Mouse (Mus musculus) neutrophil, adult 5-6 weeks (primary cell): ENCODE measurements around the gene Mcm3. TPM values are rescaled to one million over a fixed set of nuclear protein-coding genes. Genes with fewer than 3 reads are reported as not detected.
A peak's percentile ranks its signal among the peaks of the same experiment; 100 is the strongest.

Source experiments
- ATAC-seq: fragments of 151-379, 151-347 bp; 2 replicates; pipeline ENCODE4 v1.8.0; 2017; ENCODE audit warnings: mild to moderate bottlenecking, moderate TSS enrichment; ENCODE audit not compliant: insufficient number of reproducible peaks, poor library complexity, low FRiP score, severe bottlenecking; ENCODE audit errors: extremely low read depth
- total RNA-seq: library from RNA; stranded (forward); fragments of 200-1000 nt; gene quantifications from 2 replicates; pipeline ENCODE4 v1.2.3, GENCODE M21; 2017

Gene Mcm3
- total RNA-seq = 20.5 and 27.9 TPM in 2 replicates

DNA sequence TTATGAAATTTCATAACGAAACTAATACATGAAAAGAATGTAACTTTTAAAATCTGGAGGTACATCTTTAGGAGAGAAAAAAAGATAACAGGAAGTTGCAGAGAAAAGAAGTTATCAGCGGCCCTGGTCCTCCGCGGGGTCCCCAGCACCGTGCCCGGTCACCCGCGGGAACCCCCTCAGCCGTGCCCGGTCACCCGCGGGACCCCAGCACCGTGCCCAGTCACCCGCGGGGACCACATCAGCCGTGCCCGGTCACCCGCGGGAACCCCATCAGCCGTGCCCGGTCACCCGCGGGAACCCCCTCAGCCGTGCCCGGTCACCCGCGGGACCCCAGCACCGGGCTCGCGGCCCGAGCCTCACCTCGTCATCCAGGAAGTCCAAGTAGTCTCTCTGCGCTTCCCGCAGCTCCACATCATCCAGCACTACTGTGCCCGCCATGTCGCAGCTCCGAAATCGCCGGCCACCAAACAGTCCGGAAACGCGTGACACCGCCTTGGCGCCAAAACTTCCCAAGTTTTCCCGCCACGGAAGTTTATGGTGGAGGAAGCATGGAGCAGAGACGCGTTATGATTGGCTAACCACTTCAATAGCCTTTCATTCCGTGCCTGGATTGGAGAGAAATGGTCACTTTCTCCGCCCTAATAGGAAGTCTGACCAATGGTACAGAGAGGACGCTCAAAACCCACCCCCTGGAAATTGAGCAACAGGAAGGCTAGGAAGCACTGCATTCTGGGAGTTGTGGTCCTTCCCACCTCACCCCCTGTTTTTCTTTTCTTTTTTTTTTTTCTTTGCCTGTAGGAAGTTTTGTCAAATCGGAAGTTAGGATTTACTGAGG is at the start of gene Mcm3:
Gene Mcm3, minus strand, starts transcription at position 542 of the 835 bp plus-strand sequence.
- ATAC-seq = peak; percentile 97

DNA sequence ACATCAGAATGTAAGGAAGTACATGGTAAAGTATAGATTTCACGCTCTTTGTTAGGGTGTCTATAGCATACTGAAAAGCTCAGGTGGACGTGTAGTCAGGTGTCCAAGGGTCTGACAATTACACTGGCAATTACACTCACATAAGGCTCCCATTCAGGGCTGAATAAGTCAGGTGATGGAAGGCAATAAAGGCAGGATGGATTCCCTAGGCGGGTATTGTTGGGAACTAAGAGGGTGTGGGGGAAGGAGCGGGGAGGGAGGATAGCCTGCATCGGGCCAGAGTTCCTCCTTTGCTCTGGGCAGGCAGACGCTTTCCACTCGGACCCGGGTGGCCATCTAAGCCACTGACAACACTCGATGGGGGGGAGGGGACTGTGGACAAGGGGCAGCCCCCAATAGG is 47.9 kb upstream of the Mcm3 start:
- ATAC-seq = no peak

DNA sequence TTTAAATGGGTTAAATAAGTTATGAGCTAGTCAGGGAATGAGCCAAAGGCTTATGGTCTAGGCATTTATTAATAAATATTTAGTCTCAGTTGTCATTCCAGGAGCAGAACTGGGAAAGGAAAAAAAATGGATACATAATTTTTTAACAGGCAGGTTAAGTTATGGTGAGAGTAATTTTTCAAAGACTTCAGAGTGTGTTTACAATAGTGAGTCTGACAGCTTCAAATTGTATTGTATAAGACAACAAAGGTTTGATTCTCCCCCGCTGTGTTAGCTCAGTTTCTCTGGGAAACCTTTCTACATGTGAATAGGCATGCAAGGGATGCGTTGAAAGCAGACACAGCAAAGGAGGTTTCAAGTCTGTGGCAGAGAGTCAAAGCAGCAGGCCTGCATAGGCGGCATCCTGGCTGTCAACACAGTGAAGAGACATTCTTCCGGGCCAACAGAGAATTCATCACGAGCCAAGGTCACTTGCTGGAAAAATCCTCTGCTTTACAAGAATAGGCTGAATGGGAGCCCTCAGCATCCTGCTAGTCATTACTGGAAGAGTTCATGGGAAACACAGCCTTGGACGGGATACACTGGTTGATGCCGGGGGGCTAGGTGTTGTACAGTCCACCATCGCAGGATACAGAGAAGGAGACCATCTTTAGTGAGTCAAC is 47.3 kb upstream of the Mcm3 start:
- ATAC-seq = no peak

DNA sequence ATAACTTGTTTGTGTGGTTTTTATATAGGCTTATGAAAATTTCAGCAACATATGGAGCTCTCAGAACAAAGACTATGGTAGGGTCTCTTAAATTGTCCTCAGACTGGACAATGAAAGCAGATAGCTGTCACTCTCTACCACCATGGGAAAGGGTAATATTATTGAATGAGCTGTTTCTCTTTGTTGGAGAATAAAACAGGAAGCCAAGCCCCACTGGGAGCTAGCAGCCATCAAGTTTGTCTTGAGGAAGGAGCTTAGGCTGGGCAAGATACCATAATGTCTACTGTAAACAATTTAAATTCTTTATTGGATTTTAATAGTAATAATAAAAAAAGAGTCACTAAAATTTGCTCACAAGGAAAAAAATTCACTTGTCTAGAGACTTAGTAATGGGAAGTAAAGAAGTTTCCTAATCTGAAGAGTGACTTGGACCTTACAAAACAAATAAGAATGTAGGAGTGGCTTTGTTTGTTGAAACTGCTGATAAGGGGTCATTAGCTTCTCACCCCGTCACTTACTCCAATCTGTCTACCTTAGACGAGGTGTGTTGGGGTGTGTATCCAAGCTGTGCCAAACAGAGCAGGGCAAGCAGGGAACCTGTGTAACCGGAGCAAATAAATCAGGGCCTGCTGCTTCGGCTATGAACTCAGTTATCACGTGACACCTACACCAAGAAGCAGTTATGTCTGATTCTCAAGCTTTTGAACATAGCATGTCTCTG is 43.5 kb upstream of the Mcm3 start:
- no peak for ATAC-seq

DNA sequence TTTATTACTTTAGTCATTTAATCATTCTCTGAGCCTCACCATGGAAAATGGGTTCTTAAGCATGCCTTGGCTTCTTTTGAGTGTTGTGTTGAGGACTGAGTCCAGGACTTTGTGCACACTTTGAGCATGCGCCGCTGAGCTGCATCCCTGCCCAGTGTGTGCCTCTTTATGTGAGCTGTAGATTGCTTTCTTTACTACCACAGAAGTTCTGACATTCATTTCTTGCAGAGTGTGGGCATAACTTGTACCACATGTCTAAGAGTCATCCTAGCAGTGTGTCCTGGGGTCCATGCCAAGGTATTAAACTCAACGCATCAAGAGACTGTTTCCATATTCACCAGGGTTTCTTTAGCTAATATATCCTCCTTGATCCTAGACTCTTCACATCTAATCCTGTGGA is 41.8 kb upstream of the Mcm3 start:
- ATAC-seq = no peak

DNA sequence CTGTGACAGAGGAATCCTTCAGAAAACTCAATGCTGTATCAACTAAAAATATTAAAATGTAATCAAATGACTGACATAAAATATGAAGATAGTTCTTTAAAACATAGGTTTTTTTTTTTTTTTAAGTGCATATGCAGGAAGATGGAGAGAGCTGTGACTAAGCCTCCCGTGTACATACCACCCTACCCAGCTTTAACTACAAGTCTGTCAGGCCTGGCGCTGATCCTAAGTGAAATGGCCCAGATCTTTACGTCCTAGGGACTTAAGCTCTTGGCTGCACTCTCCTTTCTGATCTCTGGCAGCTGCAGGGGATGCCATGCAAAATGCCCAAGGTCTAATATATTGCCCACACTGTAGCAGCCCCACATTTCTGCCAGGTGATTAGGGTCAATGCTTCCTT is 40.7 kb upstream of the Mcm3 start:
- ATAC-seq = no peak

DNA sequence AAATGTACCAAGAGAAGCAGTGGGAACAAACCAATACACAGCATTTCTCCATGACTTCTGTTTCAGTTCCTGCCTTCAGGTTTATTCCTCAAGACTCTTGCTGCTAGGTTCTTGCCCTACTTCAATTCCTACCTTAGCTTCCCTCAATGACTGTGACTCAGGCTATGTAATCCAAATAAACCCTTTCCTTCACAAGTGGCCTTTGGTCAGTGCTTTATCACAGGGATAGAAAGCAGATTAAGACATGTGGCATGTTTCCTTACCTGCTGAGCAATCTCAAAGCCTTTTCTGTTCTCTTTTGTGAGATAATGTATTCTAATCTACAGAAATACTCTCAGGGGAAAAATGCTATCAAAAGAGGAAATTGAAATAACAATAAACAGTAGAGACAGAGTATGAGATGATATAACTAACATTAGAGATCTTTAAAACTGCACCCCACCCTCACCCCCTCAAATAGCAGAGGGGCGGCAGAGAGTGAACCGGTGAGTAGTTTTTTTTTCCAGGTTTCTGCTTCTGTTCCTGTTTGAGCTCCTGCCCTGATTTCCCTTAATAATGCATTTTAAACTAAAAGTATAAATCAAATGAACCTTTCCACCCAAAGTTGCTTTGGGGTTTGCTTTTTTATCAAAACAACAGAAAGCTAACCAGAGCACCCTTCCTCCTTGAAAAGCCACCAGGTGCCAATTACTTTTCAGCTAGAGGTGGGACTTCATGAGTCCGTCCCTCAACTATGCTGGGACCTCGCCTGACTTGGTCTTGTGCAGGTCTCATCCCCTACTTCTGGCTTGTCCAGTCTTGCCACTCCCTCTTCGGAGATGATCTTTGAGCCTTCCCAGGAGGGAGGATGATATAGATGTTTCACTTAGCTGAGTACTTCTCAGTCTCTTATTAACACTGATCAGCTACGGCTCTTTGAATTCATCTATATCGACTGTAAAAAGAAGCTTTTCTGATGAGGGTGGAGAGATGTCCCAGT is 37.1 kb upstream of the Mcm3 start:
- no peak for ATAC-seq

DNA sequence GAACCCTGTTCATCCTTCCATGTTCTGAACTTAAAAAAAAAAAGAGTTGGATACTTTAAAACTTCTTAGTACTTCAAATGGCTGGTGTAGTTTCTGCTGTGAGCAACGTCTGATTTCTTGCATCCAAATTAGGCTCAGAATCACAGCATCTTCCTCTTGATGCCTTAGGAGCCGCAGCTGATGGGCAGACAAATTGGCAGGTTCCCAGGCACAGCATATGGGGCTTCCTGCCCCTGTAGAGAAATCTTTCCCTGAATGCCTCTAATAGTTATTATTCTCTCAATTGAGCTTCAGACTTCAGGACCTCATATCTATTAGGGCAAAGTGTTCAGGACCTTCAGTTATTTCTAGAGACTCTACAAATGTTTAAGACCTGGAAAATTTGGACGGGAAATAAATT is 19.8 kb upstream of the Mcm3 start:
- ATAC-seq = no peak

DNA sequence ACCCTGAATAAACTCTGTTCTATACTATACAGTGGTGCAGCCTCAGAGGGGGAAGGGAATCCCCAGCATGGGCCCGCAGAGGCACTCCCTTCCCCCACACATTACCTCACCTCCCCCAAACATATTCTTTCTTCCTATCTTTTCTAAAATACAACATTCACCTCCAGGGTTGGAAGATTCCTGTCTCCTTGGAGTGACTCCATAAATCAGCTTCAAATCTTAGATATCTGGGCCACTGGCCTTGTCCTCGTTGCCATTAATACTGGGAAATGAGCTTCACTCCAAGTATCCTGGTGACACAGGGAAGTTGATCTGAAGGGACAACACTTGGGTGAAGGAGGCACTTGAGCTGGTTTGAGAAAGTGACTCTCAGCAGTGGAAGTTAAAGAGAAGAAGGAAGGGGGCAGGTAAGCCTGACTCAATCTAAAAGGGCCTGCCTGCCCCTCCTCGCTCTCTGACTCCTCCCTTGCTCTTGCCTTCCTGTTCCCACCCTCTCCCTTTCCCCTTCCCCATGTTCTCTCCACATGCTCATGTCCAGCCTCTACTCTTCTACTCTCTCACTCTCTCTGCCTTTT is 16.5 kb upstream of the Mcm3 start:
- no peak for ATAC-seq

DNA sequence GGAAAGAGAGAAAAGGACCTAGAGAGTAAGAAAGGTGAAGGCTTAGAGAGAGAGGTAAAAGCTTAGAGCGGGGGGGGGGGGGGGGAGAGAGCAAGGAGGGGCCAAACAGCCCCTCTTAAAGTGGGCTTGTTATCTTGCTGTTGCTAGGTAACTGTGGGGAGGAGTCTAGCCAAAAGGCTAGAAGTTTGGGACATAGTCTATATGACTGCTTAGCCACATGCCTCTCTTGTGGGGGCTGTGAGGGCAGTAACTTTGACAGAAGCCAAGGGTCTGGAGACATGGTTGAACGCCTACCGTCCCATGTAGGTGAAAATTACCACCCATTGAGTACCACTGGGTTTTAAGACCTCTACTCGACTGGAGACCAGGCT is 13.0 kb upstream of the Mcm3 start:
- ATAC-seq = no peak

DNA sequence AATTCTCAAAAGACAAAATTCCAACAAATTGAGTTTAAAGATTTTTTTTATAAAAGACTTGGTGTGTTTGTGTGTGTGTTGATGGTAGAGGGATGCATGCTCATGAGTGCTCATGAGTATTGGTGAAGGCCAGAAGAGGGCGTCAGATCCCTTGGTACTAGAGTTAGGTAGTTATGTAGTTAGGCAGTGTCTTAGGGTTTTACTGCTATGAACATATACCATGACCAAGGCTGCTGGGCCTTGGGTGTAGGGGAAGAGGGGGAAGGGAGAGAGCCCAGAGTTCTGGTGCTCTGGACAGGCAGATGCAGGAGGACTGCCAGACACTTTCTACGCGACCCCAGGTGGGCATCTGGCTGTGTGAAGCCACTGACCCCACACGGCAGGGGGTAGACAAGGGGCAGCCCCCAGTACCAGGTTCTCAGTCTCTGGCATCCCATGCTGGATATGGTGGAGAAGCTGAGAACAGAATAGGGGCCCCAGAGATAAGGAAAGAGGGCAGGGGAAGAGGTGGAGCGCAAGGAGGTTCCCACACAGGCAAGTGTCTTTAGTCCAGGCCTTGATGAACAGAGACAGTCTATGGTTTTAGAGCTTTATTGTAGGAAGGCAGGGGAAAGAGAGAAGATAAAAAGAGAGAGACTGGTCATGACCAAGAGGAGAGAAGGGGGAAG is 12.5 kb upstream of the Mcm3 start:
- no peak for ATAC-seq

DNA sequence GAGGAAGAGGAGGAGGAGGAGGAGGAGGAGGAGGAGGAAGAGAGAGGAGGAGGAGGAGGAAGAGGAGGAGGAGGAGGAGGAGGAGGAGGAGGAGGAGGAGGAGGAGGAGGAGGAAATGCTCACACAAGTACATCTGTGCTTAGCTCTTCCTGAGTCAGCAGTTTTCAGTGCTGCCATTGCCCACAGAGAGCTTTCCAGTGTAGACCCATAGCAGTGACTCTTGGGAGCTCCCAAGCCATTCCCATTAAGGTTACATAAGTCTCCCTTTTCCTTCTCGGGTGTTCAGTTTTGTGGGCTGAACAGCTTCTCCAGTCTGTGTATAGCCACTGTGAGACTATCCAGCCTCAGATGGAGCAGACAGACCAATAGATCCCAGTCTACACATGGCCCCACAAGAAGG is 10.4 kb upstream of the Mcm3 start:
- ATAC-seq = no peak

DNA sequence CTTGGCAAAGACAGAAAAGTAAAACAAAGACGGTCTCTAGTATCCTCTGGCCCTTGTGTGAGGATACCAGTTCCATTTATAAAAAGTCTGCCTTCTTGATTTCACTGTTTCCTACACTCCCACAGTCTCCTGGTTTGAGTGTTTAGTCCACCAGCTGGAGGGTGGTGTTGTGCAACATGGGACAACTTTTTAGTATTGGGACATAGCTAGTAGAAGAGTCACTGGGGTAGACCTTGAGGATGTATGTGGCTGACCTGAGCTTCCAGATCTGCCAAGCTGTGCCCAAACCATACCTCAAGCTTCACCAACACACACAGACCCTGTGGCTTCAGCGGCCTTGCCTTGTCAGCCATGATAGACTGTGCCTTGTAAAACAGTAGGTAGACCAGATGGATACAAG is 7.9 kb upstream of the Mcm3 start:
- ATAC-seq = no peak

DNA sequence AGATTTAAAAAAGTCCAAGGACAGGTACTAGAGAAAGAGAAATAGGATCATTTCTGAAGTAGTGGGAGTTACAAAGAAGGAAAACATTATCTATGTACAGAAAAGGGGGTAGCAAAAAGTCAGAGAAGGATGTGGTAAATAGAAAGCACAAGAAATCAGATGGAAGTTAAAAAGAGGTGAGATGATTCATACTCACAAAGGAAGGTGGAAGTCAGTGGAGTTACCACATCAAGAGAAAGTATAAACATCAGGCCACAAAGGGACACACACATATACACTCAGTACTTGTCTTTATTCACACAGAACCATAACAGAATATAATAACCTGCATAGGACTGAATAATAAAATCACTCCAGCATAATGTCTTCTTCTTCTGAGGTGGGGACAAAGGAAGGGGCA is 4.9 kb upstream of the Mcm3 start:
- ATAC-seq = peak; percentile 6; the same call in 1 of the 2 replicates

DNA sequence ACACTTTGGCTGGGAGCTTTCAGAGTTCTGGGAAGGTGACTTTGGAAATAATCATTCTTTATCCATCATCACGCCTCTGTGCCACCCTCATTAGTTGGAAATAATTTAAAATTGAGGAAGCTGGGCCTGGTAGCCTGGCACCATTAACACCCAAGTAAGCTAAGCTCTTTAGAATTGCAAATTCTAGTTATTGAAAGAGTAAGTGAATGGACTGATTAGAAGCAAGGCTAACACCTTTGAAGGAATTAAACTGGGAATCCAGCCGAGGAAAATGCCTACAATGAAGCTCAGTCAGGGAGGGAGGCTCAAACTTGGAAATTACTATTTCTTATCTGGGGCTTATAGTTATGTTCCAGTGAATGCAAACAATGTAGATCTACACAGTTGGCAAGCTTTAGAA is 3.8 kb upstream of the Mcm3 start:
- no peak for ATAC-seq

DNA sequence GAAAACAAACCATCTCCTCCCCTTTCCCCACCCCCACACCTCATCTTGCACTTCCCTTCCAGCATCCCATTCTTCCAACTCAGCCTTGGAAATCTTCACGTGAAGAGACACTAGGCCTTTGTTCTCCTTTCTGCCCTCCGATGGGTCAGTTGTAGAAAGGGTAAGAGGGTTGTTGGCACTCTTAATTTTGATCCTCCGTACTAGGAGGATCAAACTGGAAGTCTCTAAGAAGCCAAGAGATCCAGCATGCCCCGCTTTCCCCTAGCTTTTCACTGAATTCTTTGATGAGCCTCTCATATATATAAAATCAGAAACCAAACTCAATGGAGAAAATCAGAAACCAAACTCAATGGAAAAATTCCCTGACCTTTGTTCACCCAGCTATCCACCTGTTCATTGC is 3.4 kb upstream of the Mcm3 start:
- ATAC-seq = no peak

DNA sequence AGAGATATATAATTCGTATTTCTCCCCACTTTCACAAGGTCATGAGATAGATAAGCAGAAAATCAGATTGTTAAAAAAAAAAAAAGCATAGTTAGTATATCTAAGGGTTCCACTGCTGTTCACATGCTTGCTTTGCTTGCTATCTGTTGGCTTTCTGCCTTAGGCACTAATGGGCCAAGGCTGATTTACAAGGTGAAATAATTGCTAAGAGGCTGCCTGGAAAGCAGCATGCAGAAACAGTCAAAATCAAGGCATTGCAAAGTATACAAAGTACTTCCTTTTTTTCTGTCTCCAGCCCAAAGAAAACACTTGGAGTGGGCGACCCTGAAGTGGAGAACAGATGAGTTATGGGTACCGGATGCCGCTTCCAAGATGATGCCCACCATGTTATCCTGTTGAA is 847 bp upstream of the Mcm3 start:
- ATAC-seq = no peak

DNA sequence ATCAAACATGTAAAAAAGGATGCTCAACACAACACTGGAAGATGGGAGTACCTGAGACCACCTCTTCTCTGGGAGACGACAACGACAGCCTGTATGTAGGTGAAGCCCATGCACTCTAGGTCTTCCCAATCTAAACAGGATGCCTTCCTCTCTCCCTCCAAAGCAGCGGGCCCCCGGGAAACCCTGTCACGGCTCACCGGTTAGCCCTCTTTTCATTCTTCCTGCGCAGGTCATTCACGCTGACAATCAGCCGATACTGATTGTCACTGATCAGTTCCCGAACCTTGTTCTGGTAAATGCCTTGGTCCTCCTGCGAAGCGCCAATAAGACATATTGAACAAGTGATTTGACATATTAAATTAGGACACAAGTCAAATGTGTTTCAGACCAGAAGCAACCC is 2.5 kb downstream of the Mcm3 start:
- ATAC-seq = no peak
